Mouse (Mus musculus): ENCODE results near the gene Arl15.

DNA sequence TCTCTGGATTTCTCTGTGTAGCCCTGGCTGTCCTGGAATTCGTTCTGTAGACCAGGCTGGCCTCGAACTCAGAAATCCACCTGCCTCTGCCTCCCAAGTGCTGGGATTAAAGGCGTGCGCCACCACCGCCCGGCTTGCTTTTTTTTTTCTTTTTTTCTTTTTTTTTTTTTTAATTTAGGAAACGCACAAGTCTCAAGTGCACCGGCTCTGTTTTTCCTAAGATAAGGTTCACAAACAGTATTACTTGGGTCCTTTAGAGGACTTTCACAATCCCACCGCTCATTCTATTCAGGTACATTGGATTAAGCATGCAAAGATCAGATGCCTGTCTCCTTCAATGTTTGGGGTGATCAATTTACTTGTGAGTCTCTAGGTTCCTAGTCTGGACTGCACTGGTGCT, 668 bp upstream of the Arl15 start:
- TF ChIP-seq CTCF (IDR thresholded peaks at IDR 0.05): no peak
- no peak for TF ChIP-seq EP300 (IDR thresholded peaks at IDR 0.05)
